ENCODE assay signal across 30 mouse cellular contexts in genomic region chr11:74395583-74395982, GRCm38 (mm10). TPM values are rescaled to one million over a fixed set of nuclear protein-coding genes. Genes with fewer than 3 reads are reported as not detected.
"Had no signal": no experiment of that assay in that cellular context is flagged by ENCODE, and none has a peak within 500 bp of the region (broad histone marks: within the 10 kb centered on the region; RNA-seq: fewer than 3 reads in every experiment).

No protein-coding gene starts in this region.

- ATAC-seq: liver, postnatal 0 days; lung, postnatal 0 days; midbrain, embryonic 13.5 days had no signal

- H3K4me1 ChIP-seq: kidney, embryonic 15.5 days; limb, embryonic 12.5 days; limb, embryonic 15.5 days; megakaryocyte, embryonic 14.5 days had no signal

- H3K9me3 ChIP-seq: kidney, embryonic 15.5 days; limb, embryonic 12.5 days; limb, embryonic 15.5 days; megakaryocyte, embryonic 14.5 days; midbrain, embryonic 10.5 days; midbrain, embryonic 13.5 days had no signal

- H3K36me3 ChIP-seq: kidney, embryonic 15.5 days; limb, embryonic 12.5 days; limb, embryonic 15.5 days; midbrain, embryonic 10.5 days had no signal

- H3K27ac ChIP-seq: kidney, embryonic 15.5 days; limb, embryonic 12.5 days; limb, embryonic 15.5 days; liver, embryonic 14.5 days; macrophage; midbrain, embryonic 10.5 days; midbrain, embryonic 13.5 days; stomach, postnatal 0 days had no signal

- H3K4me2 ChIP-seq: kidney, embryonic 15.5 days; limb, embryonic 12.5 days; limb, embryonic 15.5 days; liver, embryonic 11.5 days; lung, embryonic 14.5 days; midbrain, embryonic 13.5 days had no signal

- H3K9ac ChIP-seq: kidney, embryonic 15.5 days; limb, embryonic 12.5 days; limb, embryonic 15.5 days; liver, embryonic 14.5 days; liver, postnatal 0 days; lung, embryonic 14.5 days; midbrain, embryonic 13.5 days had no signal

- H3K4me3 ChIP-seq: kidney, embryonic 15.5 days; limb, embryonic 12.5 days; limb, embryonic 15.5 days; megakaryocyte, embryonic 14.5 days; midbrain, embryonic 10.5 days; midbrain, embryonic 13.5 days had no signal

- DNase-seq: kidney, adult 8-10 months; kidney, postnatal 10 days; kidney, postnatal 36 days; left cerebral cortex, postnatal 4 days; liver, postnatal 0 days; lung, embryonic 14.5 days; thymus, adult 18-20 months; thymus, postnatal 36 days had no signal

- H3K27me3 ChIP-seq: kidney, embryonic 15.5 days; limb, embryonic 15.5 days; midbrain, embryonic 13.5 days had no signal

RNA-seq across cellular contexts. Expression of gene Olfr412, which starts 33.7 kb away (rescaled TPM):
- total RNA-seq: layer of hippocampus, adult 8-10 months; layer of hippocampus, postnatal 10 days; left cerebral cortex, adult 8-10 months; left cerebral cortex, postnatal 14 days; left cerebral cortex, postnatal 4 days; midbrain, postnatal 0 days had no signal
- polyA plus RNA-seq: kidney, embryonic 15.5 days; limb, embryonic 12.5 days; limb, embryonic 15.5 days; liver, embryonic 11.5 days; liver, embryonic 14.5 days; liver, postnatal 0 days; lung, embryonic 14.5 days; lung, postnatal 0 days; macrophage; midbrain, embryonic 10.5 days; midbrain, embryonic 13.5 days; midbrain, postnatal 0 days; neural tube, embryonic 11.5 days; neural tube, embryonic 14.5 days; small intestine, adult 2 months; spleen, adult 2 months; stomach, embryonic 14.5 days; stomach, postnatal 0 days; urinary bladder, adult 2 months had no signal

RNA-seq across cellular contexts. Expression of gene Olfr411, which starts 43.1 kb away (rescaled TPM):
- total RNA-seq: layer of hippocampus, adult 8-10 months; layer of hippocampus, postnatal 10 days; left cerebral cortex, adult 8-10 months; left cerebral cortex, postnatal 14 days; left cerebral cortex, postnatal 4 days; midbrain, postnatal 0 days had no signal
- polyA plus RNA-seq: kidney, embryonic 15.5 days; limb, embryonic 12.5 days; limb, embryonic 15.5 days; liver, embryonic 11.5 days; liver, embryonic 14.5 days; liver, postnatal 0 days; lung, embryonic 14.5 days; lung, postnatal 0 days; macrophage; midbrain, embryonic 10.5 days; midbrain, embryonic 13.5 days; midbrain, postnatal 0 days; neural tube, embryonic 11.5 days; neural tube, embryonic 14.5 days; small intestine, adult 2 months; spleen, adult 2 months; stomach, embryonic 14.5 days; stomach, postnatal 0 days; urinary bladder, adult 2 months had no signal

RNA-seq across cellular contexts. Expression of gene Olfr410, which starts 57.8 kb away (rescaled TPM):
- total RNA-seq: layer of hippocampus, adult 8-10 months; layer of hippocampus, postnatal 10 days; left cerebral cortex, adult 8-10 months; left cerebral cortex, postnatal 14 days; left cerebral cortex, postnatal 4 days; midbrain, postnatal 0 days had no signal
- polyA plus RNA-seq: kidney, embryonic 15.5 days; limb, embryonic 12.5 days; limb, embryonic 15.5 days; liver, embryonic 11.5 days; liver, embryonic 14.5 days; liver, postnatal 0 days; lung, embryonic 14.5 days; lung, postnatal 0 days; macrophage; midbrain, embryonic 10.5 days; midbrain, embryonic 13.5 days; midbrain, postnatal 0 days; neural tube, embryonic 11.5 days; neural tube, embryonic 14.5 days; small intestine, adult 2 months; spleen, adult 2 months; stomach, embryonic 14.5 days; stomach, postnatal 0 days; urinary bladder, adult 2 months had no signal
